Mouse (Mus musculus) kidney, adult 2 months (tissue): ENCODE data around the gene Smap1.
A peak's percentile ranks its signal among the peaks of the same experiment; 100 is the strongest.

Source experiments
- CTCF ChIP-seq: fragments of 200-500 bp; conservative IDR thresholded peaks from 2 replicates; pipeline ENCODE4 v1.5.1; 2011; ENCODE audit warnings: low read depth, mild to moderate bottlenecking, control low read depth, low read length, moderate library complexity, mixed read lengths; ENCODE audit not compliant: insufficient read depth, insufficient read length
- POLR2A ChIP-seq: fragments of 200-500 bp; IDR thresholded peaks from one replicate; pipeline ENCODE4 v1.6.1; 2011; ENCODE audit warnings: low read depth, low read length, control low read depth

- no peak for TF ChIP-seq CTCF
- peak; percentile 45 for TF ChIP-seq POLR2A
Measured at GRCm38 (mm10) chr1:23921711-23922529, at the start of gene Smap1.
